Mouse (Mus musculus) E14TG2a.4 (cell line): ENCODE results near the gene Dync2li1.
A peak's percentile ranks its signal among the peaks of the same experiment; 100 is the strongest.

Experiments
- H3K27me3 ChIP-seq: 2 replicates; pipeline ENCODE4 v1.6.1; 2014; ENCODE audit warnings: low read length, control low read depth; ENCODE audit not compliant: insufficient read depth
- H3K36me3 ChIP-seq: 2 replicates; pipeline ENCODE4 v1.6.1; 2014; ENCODE audit warnings: low read length, control low read depth; ENCODE audit not compliant: insufficient read depth
- H3K4me1 ChIP-seq: replicated peaks from 2 replicates; pipeline ENCODE4 v1.6.1; 2014; ENCODE audit warnings: low read depth, low read length, control low read depth
- H3K4me3 ChIP-seq: replicated peaks from 2 replicates; pipeline ENCODE4 v1.5.1; 2014; ENCODE audit warnings: mild to moderate bottlenecking, low read length
- H3K9me3 ChIP-seq: 2 replicates; pipeline ENCODE4 v1.6.1; 2014; ENCODE audit warnings: low read length, control low read depth
- CTCF ChIP-seq: conservative IDR thresholded peaks from 2 replicates; pipeline ENCODE4 v1.5.1; 2014; ENCODE audit warnings: low read length
- NANOG ChIP-seq: IDR thresholded peaks from 2 replicates; pipeline ENCODE4 v1.6.1; 2014; ENCODE audit warnings: borderline replicate concordance, low read length, mixed read lengths
- POU5F1 ChIP-seq: IDR thresholded peaks from 2 replicates; pipeline ENCODE4 v1.6.1; 2014; ENCODE audit warnings: low read length, borderline replicate concordance

The Dync2li1 gene

GRCm38 (mm10) chr17:84633443-84633842 lies 7.1 kb downstream of the Dync2li1 start:
- TF ChIP-seq POU5F1, result no peak
- no peaks in the 10 kb centered on the region for H3K27me3 ChIP-seq
- peaks cover 31% of the 10 kb centered on the region for H3K4me1 ChIP-seq
- no peaks in the 10 kb centered on the region for H3K36me3 ChIP-seq
- H3K9me3 ChIP-seq, result no peaks in the 10 kb centered on the region
- no peak overlapping the region for H3K4me3 ChIP-seq

- H3K27me3 ChIP-seq, result no peaks in the 10 kb centered on the region
- no peak overlapping the region for H3K4me3 ChIP-seq
- H3K9me3 ChIP-seq, result no peaks in the 10 kb centered on the region
- TF ChIP-seq CTCF (no peak), POU5F1 (no peak), NANOG (no peak)
- H3K4me1 ChIP-seq, result peaks cover 46% of the 10 kb centered on the region
- H3K36me3 ChIP-seq, result no peaks in the 10 kb centered on the region
These were observed 10.0 kb downstream of the Dync2li1 start for GRCm38 (mm10) chr17:84636328-84636727.

GRCm38 (mm10) chr17:84637971-84638370 lies 11.7 kb downstream of the Dync2li1 start:
- Histone ChIP-seq H3K9me3 (no peaks in the 10 kb centered on the region), H3K36me3 (no peaks in the 10 kb centered on the region), H3K4me3 (no peak overlapping the region), H3K4me1 (peaks cover 48% of the 10 kb centered on the region), H3K27me3 (no peaks in the 10 kb centered on the region)
- TF ChIP-seq CTCF, result no peak
- TF ChIP-seq POU5F1, result no peak
- TF ChIP-seq NANOG, result no peak

GRCm38 (mm10) chr17:84639796-84640378 lies 13.6 kb downstream of the Dync2li1 start:
- no peak overlapping the region for H3K4me3 ChIP-seq
- TF ChIP-seq NANOG, result no peak
- no peak for TF ChIP-seq CTCF
- no peak for TF ChIP-seq POU5F1
- H3K27me3 ChIP-seq, result no peaks in the 10 kb centered on the region
- H3K36me3 ChIP-seq, result no peaks in the 10 kb centered on the region
- H3K9me3 ChIP-seq, result no peaks in the 10 kb centered on the region
- H3K4me1 ChIP-seq, result peaks cover 62% of the 10 kb centered on the region

- H3K27me3 ChIP-seq, result no peaks in the 10 kb centered on the region
- H3K4me3 ChIP-seq, result no peak overlapping the region
- peak; percentile 94 for TF ChIP-seq CTCF
- no peak for TF ChIP-seq NANOG
These were observed 15.6 kb downstream of the Dync2li1 start for GRCm38 (mm10) chr17:84641893-84642292.

GRCm38 (mm10) chr17:84642324-84642723 lies 16.0 kb downstream of the Dync2li1 start:
- TF ChIP-seq CTCF (no peak), POU5F1 (no peak), NANOG (no peak)
- Histone ChIP-seq H3K36me3 (no peaks in the 10 kb centered on the region), H3K4me1 (peaks cover 59% of the 10 kb centered on the region), H3K4me3 (no peak overlapping the region), H3K27me3 (no peaks in the 10 kb centered on the region), H3K9me3 (no peaks in the 10 kb centered on the region)

More at GRCm38 (mm10) chr17:84641893-84642292, 15.6 kb downstream of the Dync2li1 start:
- Histone ChIP-seq H3K9me3 (no peaks in the 10 kb centered on the region), H3K36me3 (no peaks in the 10 kb centered on the region), H3K4me1 (peaks cover 60% of the 10 kb centered on the region)

GRCm38 (mm10) chr17:84644292-84645050 lies 18.2 kb downstream of the Dync2li1 start:
- Histone ChIP-seq H3K36me3 (no peaks in the 10 kb centered on the region), H3K4me3 (no peak overlapping the region), H3K9me3 (no peaks in the 10 kb centered on the region), H3K4me1 (peaks cover 42% of the 10 kb centered on the region), H3K27me3 (no peaks in the 10 kb centered on the region)
- no peak for TF ChIP-seq CTCF
- TF ChIP-seq POU5F1, result no peak
- TF ChIP-seq NANOG, result no peak

GRCm38 (mm10) chr17:84645119-84645518 lies 18.8 kb downstream of the Dync2li1 start:
- no peak for TF ChIP-seq NANOG
- TF ChIP-seq CTCF, result no peak
- no peak for TF ChIP-seq POU5F1
- no peaks in the 10 kb centered on the region for H3K36me3 ChIP-seq
- H3K27me3 ChIP-seq, result no peaks in the 10 kb centered on the region
- peaks cover 36% of the 10 kb centered on the region for H3K4me1 ChIP-seq
- no peak overlapping the region for H3K4me3 ChIP-seq
- H3K9me3 ChIP-seq, result no peaks in the 10 kb centered on the region

- no peaks in the 10 kb centered on the region for H3K27me3 ChIP-seq
- H3K4me1 ChIP-seq, result peaks cover 33% of the 10 kb centered on the region
- H3K36me3 ChIP-seq, result no peaks in the 10 kb centered on the region
- TF ChIP-seq POU5F1 (no peak), CTCF (no peak), NANOG (no peak)
- no peaks in the 10 kb centered on the region for H3K9me3 ChIP-seq
- no peak overlapping the region for H3K4me3 ChIP-seq
These were observed 19.6 kb downstream of the Dync2li1 start for GRCm38 (mm10) chr17:84645894-84646293.
